Mouse (Mus musculus) left cerebral cortex, adult 11 months (tissue): ENCODE measurements around the gene P2ry4.

Experiments
- DNase-seq: peaks from one replicate; pipeline ENCODE4 v3.0.0; 2022; ENCODE audit warnings: low spot score

The P2ry4 gene

DNA sequence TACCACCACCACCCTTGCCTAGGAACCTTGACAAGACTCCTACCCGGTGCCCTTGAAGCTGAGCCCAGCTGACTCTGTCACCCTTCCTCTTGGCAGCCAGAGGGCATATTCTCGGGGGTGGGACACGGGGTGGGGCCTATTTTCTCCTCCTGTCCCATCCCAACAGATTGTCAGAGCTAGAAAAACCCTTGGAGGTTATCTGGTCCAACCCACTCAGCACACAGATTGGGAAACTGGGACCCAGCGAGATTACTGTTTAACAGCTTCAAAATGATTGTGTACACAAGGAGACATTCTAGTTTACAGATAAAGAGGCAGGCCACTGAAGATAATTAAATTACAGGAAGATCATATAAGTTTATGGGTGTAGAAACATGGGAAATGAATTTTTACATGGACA lies at the start of gene P2ry4:
Gene P2ry4, minus strand, starts transcription at position 79 of the 400 bp plus-strand sequence.
- no peak for DNase-seq

DNA sequence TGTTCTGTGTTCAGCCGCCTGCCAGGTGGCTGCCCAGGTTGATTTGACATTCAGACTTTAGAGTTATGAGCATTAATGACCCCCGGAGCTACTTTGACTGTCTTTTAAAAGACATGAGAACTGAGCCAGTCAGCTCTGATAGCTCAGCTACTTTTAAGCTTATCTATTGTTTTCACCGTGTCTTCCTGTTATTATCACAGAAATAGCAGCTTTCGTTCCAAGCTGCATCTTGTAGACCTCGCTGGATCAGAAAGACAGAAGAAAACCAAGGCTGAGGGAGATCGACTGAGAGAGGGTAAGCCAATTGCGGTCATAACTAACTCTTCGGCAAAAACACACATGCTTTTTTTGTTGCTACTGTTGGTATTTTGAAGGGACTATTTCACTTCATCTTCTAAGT lies 43.8 kb upstream of the P2ry4 start:
- no peak for DNase-seq

DNA sequence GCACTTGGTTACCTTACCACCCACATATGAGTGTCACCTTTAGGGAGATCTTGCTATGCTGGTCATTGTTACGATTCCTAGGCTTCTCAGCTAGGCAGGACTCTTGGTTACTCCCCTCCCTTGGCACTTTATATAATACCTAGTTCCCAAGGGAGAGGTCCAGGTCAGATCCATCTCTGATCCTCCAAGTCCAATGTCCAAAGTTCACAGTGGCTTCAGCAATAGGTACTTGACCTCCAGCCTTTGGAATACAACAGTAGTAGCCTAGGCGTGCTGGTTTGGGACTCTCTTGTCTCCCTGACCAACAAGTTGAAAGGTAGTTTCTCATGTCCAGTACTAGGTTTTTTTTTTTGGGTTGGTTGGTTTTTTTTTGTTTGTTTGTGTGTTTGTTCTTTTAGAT lies 34.4 kb upstream of the P2ry4 start:
- DNase-seq, result no peak

DNA sequence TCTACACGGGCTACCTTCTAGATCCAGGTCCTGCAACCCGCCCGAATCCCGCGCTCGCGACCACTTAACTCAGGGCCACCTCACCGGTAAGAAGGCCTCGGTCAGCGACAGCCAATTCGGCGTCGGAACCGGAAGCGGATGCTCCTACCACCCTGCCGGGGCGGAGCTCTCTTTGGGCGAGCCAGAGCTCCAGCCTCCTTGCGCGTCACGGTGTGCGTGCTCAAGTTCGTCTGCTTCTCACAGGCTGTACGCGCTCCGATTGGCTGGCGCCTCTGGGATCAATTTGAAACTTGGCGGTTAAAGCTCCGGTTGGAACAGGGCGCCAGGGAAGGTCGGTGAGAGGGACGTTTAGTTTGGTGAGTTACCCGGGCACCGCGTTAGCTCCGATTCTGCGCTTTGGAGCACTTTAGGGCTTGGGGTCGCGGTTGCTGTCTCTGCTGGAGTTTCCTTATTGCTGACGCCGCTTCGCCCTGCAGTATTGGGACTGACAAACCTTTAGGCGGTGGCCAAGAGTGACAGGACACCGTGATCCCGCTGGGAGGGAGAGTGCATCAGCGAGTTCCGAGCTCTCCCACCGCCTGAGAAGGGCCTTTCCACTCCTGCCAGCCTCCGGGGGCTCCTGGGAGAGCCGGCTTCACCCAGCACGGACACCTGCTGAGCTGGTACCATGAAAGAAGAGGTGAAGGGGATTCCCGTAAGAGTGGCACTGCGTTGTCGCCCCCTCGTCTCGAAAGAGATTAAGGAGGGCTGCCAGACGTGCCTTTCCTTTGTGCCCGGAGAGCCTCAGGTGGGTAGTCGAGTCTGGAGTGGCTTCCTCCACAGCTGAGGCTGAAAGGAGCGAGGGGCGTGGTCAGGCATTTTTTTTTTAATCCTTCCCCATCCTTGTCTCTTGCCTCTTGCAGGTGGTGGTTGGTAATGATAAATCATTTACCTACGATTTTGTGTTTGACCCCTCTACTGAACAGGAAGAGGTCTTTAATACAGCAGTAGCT lies 31.4 kb upstream of the P2ry4 start, which contains the start of gene Pdzd11:
Gene Pdzd11, minus strand, starts transcription at position 767 of the 992 bp plus-strand sequence.
- peak; percentile 83 for DNase-seq

DNA sequence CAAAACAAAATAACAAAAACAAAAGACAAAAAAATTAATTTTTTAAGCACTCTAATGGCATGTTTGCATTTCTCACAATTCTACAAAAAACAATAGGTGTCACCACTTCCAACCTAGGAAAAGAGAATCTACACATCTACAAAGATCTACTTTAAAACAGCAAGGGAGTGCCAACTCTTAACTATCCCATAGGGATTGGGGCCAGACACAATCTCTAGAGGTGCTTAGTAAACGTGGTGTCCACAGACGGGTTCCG lies 30.8 kb upstream of the P2ry4 start, which contains the start of gene Kif4:
Gene Kif4, plus strand, starts transcription at position 192 of the 256 bp plus-strand sequence.
- DNase-seq, result no peak

DNA sequence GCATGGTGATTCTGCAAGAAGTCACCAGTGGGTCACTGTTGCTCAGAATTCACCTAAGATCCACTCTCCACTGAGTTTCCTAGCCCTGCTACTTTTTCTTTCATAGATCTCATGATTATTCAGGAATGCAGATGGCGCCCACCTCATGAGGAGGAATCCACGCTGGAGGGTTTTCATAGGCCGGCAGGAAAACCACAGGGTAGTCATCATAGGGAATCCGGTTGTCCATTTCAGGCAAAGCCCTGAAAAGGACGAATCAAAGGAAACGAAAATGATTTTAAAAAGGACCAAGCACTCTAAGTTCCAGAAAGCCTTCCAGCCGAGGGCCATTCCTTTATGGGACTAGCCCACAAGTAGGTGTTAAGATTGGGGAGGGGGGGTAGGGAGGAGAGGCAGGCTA lies 30.5 kb upstream of the P2ry4 start:
- no peak for DNase-seq

DNA sequence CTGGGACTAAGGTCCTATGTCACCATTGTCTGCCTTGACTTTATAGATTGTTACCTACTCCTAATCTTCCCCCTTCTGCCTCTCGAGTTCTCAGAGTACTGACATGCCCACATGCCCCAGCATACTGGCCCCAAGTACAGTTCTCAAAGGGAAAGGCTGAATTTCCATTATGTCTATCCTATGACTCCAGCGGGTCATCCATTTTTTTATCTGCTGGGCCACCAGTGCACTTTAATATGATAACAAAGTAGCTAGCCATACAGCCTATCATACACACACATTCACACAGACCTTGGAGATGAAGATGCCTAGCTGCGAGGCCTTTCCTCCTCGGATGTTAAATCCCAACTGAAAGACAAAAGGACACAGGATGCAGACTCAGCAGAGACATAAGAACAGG lies 29.6 kb upstream of the P2ry4 start:
- DNase-seq, result no peak

DNA sequence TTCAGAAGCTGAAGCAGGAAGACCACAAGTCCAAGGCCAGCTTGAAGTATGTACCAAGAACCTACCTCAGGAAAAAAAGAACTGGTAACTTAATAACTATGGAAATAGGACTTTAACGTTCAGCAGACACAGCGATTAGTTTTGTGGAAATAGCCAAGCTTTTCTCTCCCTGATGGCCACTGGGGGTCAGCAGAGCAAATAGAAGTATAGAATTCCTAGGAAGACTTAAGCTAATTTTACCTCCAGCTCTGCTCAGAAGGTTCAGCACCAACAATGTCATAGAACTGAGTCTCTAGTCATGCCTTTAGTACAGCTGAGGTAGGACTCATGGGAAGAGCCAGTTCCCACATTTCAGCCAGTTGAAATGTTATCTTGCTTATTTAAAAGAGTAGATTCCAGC lies 26.7 kb upstream of the P2ry4 start:
- no peak for DNase-seq

DNA sequence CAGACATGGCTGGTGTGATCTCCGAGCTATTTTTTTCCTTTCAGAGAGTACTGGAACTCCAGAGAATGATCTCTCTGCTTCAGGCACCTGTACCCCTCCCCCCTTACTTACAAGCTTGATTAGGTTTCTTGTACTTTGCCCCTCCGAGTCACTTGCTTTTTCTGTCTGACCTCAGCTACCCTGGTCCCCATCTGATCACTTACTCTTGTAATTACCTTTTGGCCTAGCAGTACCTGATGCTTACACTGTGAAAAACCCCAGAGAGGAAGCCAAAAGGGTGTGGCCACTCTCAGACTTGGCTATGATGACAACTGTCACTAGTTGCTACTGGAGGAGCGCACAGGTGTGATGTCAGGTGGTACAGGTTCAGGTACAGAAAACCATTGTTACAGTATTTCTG lies 23.8 kb upstream of the P2ry4 start:
- DNase-seq, result no peak

DNA sequence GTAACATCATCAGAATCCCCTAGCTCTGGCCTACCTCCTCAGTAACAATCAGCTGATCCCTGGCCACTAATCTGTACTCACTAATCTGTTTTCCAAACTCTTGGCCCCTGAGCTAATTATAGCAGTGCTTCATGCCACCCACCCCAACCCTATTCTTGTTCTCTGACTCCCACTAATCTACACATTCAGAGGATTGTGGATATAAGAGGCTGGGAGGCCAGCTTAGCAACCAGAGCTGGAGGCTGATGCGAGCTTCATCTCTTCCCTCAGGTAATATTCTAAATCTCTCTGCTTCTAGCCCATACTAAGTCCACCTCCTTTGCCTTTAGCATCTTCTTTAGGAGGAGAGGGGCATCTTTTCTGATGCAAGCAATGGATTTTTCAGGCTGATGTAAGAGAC lies 10.6 kb upstream of the P2ry4 start, which contains the start of gene Arr3:
Gene Arr3, plus strand, starts transcription at position 184 of the 400 bp plus-strand sequence.
- DNase-seq, result no peak

DNA sequence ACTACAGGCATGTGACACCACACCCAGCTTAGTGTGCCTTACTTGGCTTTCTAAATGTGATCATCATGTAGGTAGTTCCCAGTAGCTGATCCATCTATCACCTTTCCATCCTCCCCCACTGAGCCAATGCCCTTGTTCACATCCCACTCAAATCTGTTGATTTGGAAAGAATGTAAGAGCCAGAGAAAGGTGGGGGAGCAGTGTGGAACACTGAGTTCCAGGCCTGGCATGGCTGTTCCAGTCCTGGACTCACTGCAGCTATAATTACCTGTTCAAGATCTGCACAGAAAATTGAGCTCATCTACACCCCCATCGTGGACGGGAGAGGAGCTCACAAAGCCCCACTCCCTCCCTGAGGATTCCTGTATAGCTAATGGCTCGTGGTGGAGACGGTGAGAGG lies 5.1 kb upstream of the P2ry4 start:
- DNase-seq, result peak; percentile 38

DNA sequence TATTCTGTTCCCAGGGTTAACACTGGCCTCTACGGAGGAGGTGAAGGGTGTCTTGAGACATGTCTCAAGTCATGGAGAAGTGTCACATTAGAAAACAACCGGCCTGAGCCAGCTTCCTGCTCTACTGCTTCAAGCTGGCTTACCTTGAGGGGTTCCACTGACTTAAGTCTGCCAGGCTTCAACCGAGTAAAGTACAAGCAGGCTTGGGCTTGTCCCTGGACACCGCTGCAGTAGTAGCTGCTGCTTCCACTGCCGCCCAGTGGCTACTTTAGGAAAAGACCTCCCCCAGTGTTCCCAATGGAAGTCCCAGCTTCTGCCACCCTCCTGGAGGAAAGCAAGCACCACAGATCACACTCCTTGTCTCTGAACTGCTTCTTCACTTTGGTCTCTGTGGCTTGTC lies 2.8 kb upstream of the P2ry4 start:
- DNase-seq, result peak; percentile 29

DNA sequence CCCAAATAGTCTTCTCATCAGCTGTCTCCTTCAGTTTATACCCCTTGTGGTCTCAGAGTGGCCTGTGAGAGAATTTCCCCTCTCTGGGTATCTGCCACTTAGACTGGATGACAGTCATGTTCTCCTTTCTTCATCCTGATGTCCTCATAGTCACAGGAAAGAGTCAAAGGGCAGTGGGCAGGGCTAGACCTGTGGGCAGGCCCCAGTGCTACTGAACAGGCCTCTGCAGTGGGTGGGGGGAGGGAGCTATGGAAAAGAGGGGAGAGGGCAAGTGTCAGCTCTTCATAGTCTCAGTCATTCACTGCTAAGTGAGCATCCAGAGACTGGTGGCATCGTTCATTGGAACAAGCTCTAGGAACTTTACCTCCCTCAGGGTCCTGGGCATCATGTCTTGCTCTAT lies 22.7 kb downstream of the P2ry4 start, which contains the start of gene Awat1:
Gene Awat1, plus strand, starts transcription at position 301 of the 400 bp plus-strand sequence.
- DNase-seq, result no peak

DNA sequence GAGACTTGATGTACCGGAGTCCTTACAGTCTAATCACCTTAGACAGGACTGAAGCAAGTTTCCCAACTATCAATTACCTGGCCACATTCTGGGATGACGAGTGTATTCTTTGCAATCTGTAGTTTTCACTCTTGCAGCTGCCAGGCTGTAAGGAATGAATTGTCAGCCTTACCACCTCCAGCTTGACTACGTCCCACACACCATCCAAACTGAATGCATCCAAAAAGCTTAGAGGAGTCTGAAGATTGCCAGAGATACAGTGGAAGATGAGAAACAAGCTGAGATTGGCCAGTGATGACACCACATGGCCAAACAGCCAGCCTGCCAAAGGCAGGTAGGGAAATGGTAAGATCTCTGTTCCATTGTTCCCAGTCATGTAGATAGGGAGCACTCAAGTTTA lies 29.0 kb downstream of the P2ry4 start:
- no peak for DNase-seq

DNA sequence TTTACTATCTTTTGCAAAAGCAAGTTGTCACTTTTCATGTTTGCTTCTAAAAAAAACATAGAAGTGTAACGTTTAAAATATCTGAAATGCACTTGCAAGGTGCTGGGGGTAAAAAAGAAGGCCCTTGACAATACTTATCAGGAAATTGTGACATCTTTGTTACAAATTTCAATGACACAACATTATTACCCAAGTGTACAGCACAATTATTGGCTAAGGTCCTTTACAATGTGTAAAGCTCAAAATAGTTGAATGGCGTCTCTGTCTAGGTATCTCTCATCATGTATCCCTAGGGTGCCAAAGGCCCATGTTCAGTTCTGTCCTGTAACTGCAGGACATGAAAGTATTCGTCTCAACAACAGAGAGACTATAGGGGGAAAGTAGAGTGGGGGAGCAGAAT lies 38.6 kb downstream of the P2ry4 start:
- DNase-seq, result no peak
